9 mouse cellular contexts compared by ENCODE assay signal in the genomic region with DNA sequence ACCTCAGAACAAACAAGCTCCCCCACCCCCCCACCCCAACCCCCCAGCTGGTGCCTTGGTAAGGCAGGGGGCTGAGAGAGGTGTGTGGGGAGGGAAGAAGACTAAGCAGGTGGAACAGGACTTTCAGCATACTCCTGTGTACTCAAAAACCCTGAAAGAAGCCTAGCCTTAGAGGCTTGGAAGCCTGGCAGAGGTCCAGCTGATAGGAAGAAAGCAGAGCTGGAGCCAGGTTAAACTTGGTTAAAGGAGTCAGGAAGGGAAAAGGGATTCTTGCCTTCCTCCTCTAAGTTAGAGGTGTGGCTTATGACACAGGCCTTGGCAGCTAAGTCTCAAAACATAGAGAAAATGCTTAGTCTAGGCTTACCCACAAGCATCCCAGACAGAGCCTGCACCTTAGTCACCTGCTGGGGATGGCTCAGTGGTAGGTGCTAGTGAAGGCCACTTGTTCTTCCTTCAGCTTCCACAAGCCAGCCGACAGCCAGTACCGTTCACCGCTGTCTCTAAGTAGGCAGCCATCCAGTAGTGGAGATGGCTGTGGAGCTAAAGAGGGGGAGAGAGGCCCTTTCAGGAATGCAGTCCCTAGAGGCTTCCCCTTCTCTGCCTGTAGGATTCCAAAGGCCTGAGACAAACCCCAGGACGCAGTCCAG. TPM values are rescaled to one million over a fixed set of nuclear protein-coding genes. Genes with fewer than 3 reads are reported as not detected.
DNase-seq lines count a peak whose midpoint lies in the region; ATAC-seq and TF ChIP-seq lines count a peak whose summit lies in the region.
"Had no signal": no experiment of that assay in that cellular context is flagged by ENCODE, and none has a peak within 500 bp of the region (broad histone marks: within the 10 kb centered on the region; RNA-seq: fewer than 3 reads in every experiment).

No protein-coding gene starts in this region.

- H3K9me3 ChIP-seq in intestine, embryonic 14.5 days (ENCODE audit: control insufficient read depth, low read length) = no peaks in the 10 kb centered on the region
- H3K9me3 ChIP-seq: midbrain, embryonic 12.5 days had no signal

- H3K27ac ChIP-seq in embryonic fibroblast, embryonic 13.5 days (ENCODE audit: insufficient read depth, low read length) = peak overlapping the region; percentile 65
- H3K27ac ChIP-seq in intestine, embryonic 14.5 days (ENCODE audit: low read depth) = peak overlapping the region; percentile 62

- 0 out of 2 replicates have a peak, but pooled peaks have one; percentile 26 for ATAC-seq in intestine, embryonic 14.5 days (replicated peaks; ENCODE audit: low FRiP score, low TSS enrichment, low read depth)

- no peak overlapping the region for H3K4me2 ChIP-seq in intestine, embryonic 14.5 days (ENCODE audit: low read length)
- H3K4me2 ChIP-seq: midbrain, embryonic 12.5 days had no signal

- no peak for TF ChIP-seq CTCF in embryonic fibroblast, embryonic 13.5 days (IDR thresholded peaks at IDR 0.05; ENCODE audit: borderline replicate concordance, insufficient read depth, low read length)

- no peak overlapping the region for H3K4me3 ChIP-seq in embryonic fibroblast, embryonic 13.5 days (ENCODE audit: insufficient read depth, low read length)
- no peak overlapping the region for H3K4me3 ChIP-seq in intestine, embryonic 14.5 days (ENCODE audit: low read depth, low read length)
- H3K4me3 ChIP-seq: midbrain, embryonic 12.5 days had no signal

- no peak for TF ChIP-seq POLR2A in embryonic fibroblast, embryonic 13.5 days (IDR thresholded peaks at IDR 0.05; ENCODE audit: low read depth, low read length)

- no peak overlapping the region for H3K9ac ChIP-seq in intestine, embryonic 14.5 days (ENCODE audit: low read length)
- H3K9ac ChIP-seq: midbrain, embryonic 12.5 days had no signal

- H3K36me3 ChIP-seq in intestine, embryonic 14.5 days (ENCODE audit: control insufficient read depth, insufficient read depth, low read length) = no peaks in the 10 kb centered on the region
- H3K36me3 ChIP-seq: midbrain, embryonic 12.5 days had no signal

- DNase-seq in gastrocnemius, adult 18-20 months (ENCODE audit: low spot score) = peak; percentile 56
- no peak for DNase-seq in gastrocnemius, postnatal 36 days
- DNase-seq in intestine, embryonic 14.5 days (ENCODE audit: low spot score) = peak; percentile 66
- peak; percentile 73 for DNase-seq in lung, postnatal 10 days
- DNase-seq in layer of hippocampus, postnatal 36 days = no peak
- no peak for DNase-seq in right cerebral cortex, adult 18-20 months
- DNase-seq in adrenal gland, adult 8-10 months = no peak

- intact Hi-C loops in gastrocnemius, postnatal 36 days (cut with DNase I) = loop anchor here (5.0 kb wide), 1 partner anchor 36 kb away; no protein-coding TSS in a partner anchor

- WGBS in intestine, embryonic 14.5 days = 15% methylated on average over 4 of the region's 4 CpGs

- H3K27me3 ChIP-seq in intestine, embryonic 14.5 days (replicated peaks; ENCODE audit: control insufficient read depth, insufficient read depth, low read length) = no peaks in the 10 kb centered on the region

- H3K4me1 ChIP-seq in embryonic fibroblast, embryonic 13.5 days (ENCODE audit: control insufficient read depth, insufficient read depth, low read length) = peaks cover 33% of the 10 kb centered on the region
- H3K4me1 ChIP-seq in intestine, embryonic 14.5 days (replicated peaks; ENCODE audit: control insufficient read depth, insufficient read depth, low read length) = peaks cover 58% of the 10 kb centered on the region

RNA-seq across cellular contexts. Expression of a gene that starts 6.2 kb away (rescaled TPM):
- total RNA-seq in gastrocnemius, adult 18-20 months (2021) = 10 to 100 TPM in 1 of 2 experiments, 1 to 10 TPM in 1; 4.7 to 19.4 TPM
- 1 to 10 TPM; 7.1 to 9.7 TPM for total RNA-seq in gastrocnemius, postnatal 36 days (2021)
- polyA plus RNA-seq in embryonic fibroblast, embryonic 13.5 days (2011; ENCODE audit: insufficient read length, low read depth, missing spikeins) = 37.2 and 48.4 TPM in 2 replicates
- 6.0 and 6.7 TPM in 2 replicates for polyA plus RNA-seq in intestine, embryonic 14.5 days (2014; fragmentation: Nextera tagmentation; extraction: Ambion mirVana)
- total RNA-seq in layer of hippocampus, postnatal 36 days (2021) = 10 to 100 TPM; 26.5 to 30.6 TPM
- total RNA-seq in adrenal gland, adult 8-10 months (2022) = 10 to 100 TPM in 3 of 4 experiments, 1 to 10 TPM in 1; 7.8 to 11.9 (median 11.2) TPM

RNA-seq across cellular contexts. Expression of a gene that starts 53.3 kb away (rescaled TPM):
- total RNA-seq in gastrocnemius, adult 18-20 months (2021) = 10 to 100 TPM; 13.8 to 14.8 TPM
- total RNA-seq in gastrocnemius, postnatal 36 days (2021) = 10 to 100 TPM in 1 of 2 experiments, 1 to 10 TPM in 1; 8.1 to 11.5 TPM
- polyA plus RNA-seq in embryonic fibroblast, embryonic 13.5 days (2011; ENCODE audit: insufficient read length, low read depth, missing spikeins) = 13.4 and 13.8 TPM in 2 replicates
- polyA plus RNA-seq in intestine, embryonic 14.5 days (2014; fragmentation: Nextera tagmentation; extraction: Ambion mirVana) = 6.3 and 6.8 TPM in 2 replicates
- total RNA-seq in layer of hippocampus, postnatal 36 days (2021) = 1 to 10 TPM; 1.4 to 2.5 TPM
- total RNA-seq in adrenal gland, adult 8-10 months (2022) = 10 to 100 TPM; 34.4 to 41.2 (median 40.1) TPM

Comparison
In these comparisons a context has a peak if more than half of its experiments do, and no peak if none do; other contexts are left out.
1. DNase-seq: peak in gastrocnemius, adult 18-20 months (single experiment), intestine, embryonic 14.5 days (single experiment) and lung, postnatal 10 days (single experiment); none in gastrocnemius, postnatal 36 days (0 of 2), layer of hippocampus, postnatal 36 days (0 of 2), right cerebral cortex, adult 18-20 months (single experiment) and adrenal gland, adult 8-10 months (single experiment).